Mouse (Mus musculus) liver, embryonic 14.5 days (tissue): ENCODE results near the gene Gm44596.

ENCODE experiments used
- CTCF ChIP-seq: IDR thresholded peaks from 2 replicates; pipeline ENCODE4 v1.5.1; 2016; ENCODE audit warnings: antibody characterized with exemption, low read depth, control low read depth
- EP300 ChIP-seq: IDR thresholded peaks from 2 replicates; pipeline ENCODE4 v1.6.1; 2016; ENCODE audit warnings: antibody characterized with exemption, low read depth

- no peak for TF ChIP-seq CTCF
- no peak for TF ChIP-seq EP300
These were observed 25.6 kb upstream of the Gm44596 start for GRCm38 (mm10) chr6:128349711-128350110.
